Mouse (Mus musculus): Measurements from ENCODE around the gene Cutal. TPM values are rescaled to one million over a fixed set of nuclear protein-coding genes. Genes with fewer than 3 reads are reported as not detected.
"Not testable (repeated sequence)": the region's sequence is repeated elsewhere in the genome, so short reads cannot be mapped to it uniquely, and the experiment has no call there.

Gene Cutal
- 0.14 and 0.20 TPM in 2 replicates for polyA plus RNA-seq (2015; fragmentation: Nextera tagmentation; extraction: Ambion mirVana)

DNA sequence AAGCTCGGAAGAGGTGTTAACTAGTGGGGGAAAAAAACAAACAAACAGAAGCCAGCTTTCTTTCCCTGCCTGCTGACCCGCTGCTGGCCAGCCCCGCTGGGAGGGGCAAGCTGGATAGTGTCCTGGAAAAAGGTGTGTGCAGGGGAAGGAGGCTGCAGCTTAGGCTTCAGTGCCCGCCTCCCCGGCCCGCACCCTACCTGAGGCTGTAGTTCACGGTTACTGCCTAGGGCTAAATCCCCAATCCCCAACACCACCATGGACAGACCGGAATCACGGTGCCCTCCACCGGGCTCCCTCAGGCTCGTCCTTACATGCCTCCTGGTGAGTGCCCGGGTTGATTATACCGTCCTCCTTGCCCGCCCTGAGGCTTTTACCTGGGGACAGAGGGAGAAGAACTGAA, at the start of gene Cutal:
TSS of gene Cutal (plus strand) at position 126 of the 400 bp plus-strand sequence.
- peaks cover 25% of the 10 kb centered on the region for H3K4me1 ChIP-seq
- peak within 1 kb of the TSS; percentile 72 for H3K9ac ChIP-seq
- peak within 1 kb of the TSS; percentile 70 for H3K4me2 ChIP-seq
- no peak for ATAC-seq (ENCODE audit: extremely low read depth, insufficient number of reproducible peaks, low FRiP score, low TSS enrichment)
- peaks cover 51% of the 10 kb centered on the region for H3K27me3 ChIP-seq (replicated peaks)
- 5% methylated on average over 14 of the region's 14 CpGs for WGBS
- H3K9me3 ChIP-seq: no peaks in the 10 kb centered on the region
- H3K27ac ChIP-seq (replicated peaks): no peak within 1 kb of the TSS
- H3K4me3 ChIP-seq: peak within 1 kb of the TSS; percentile 42
- no peaks in the 10 kb centered on the region for H3K36me3 ChIP-seq

DNA sequence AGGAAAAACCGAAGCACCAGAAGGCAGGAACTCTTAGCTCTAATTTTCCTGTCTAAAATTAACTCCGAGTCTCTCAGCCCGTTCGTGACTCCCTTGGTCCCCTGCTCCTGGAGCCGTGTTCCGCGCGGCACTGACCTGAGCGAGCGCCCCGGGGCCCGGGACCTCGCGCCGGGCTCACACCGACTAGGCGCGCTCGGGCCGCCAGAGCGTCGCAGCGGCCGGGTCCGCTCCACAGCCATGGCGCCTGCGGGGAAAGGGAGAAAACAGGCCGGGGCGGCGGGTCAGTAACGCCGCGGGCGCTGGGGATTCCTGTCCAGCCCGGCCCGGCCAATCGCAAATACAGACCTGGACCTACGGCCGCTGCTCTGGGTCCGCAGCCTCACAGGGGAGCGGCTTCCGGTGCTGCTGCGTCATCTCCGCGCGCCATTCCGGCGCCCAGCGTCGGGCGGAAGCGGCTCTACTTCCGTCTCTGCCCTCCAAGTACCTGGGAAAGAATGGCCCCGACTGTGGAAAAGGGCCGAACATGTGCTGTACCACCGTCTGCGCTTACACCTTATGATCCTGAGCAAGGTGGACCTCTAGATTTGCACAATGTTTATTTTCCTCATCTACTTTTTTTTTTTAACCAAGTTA, 48.3 kb upstream of the Cutal start, which contains the start of gene Fbxw2:
TSS of gene Fbxw2 (minus strand) at position 485 of the 633 bp plus-strand sequence.
- ATAC-seq (ENCODE audit: extremely low read depth, insufficient number of reproducible peaks, low FRiP score, low TSS enrichment): peak; percentile 89
- peak within 1 kb of the TSS; percentile 92 for H3K4me2 ChIP-seq
- peaks cover 5% of the 10 kb centered on the region; the same call in 1 of the 2 replicates for H3K9me3 ChIP-seq
- peaks cover 21% of the 10 kb centered on the region for H3K4me1 ChIP-seq
- under 1% methylated on average over 57 of the region's 57 CpGs for WGBS
- H3K27me3 ChIP-seq (replicated peaks): peaks cover 22% of the 10 kb centered on the region
- H3K36me3 ChIP-seq: peaks cover 17% of the 10 kb centered on the region
- peak within 1 kb of the TSS; percentile 94 for H3K4me3 ChIP-seq
- peak within 1 kb of the TSS; percentile 97 for H3K9ac ChIP-seq
- H3K27ac ChIP-seq (replicated peaks): peak within 1 kb of the TSS; percentile 90

DNA sequence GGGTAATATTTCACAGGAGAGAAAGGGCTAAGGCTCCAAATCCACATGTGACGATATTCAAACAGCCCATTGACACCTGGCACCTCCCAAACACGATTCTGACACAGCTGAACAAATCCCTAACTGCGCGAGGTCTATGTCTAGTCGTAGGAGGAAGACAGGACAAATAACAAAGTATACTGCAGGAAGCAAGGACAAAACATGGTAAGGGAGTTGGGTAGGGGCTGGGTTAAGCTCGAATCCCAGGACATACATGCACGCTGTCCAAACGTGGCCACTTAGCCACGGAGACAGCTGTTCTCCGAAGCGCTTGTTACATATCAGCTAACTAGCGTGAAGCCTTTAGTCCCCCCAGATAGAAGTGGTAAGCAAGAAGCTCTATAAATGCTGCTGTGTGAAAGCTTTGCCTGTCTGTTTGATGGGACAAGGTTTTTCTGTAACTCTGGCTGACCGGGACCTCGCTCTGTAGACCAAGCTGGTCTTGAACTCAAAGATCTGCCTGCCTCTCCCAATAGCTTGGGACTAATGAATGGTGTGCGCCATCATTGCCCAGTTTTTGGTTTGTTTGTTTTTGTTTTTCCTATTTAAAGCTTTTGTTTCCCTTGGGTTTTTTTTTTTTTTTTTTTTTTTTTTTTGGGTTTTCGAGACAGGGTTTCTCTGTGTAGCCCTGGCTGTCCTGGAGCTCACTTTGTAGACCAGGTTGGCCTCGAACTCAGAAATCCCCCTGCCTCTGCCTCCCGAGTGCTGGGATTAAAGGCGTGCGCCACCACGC, 47.5 kb upstream of the Cutal start:
- WGBS: 33% methylated on average over 20 of the region's 21 CpGs
- ATAC-seq (ENCODE audit: extremely low read depth, insufficient number of reproducible peaks, low FRiP score, low TSS enrichment): no peak
- H3K27me3 ChIP-seq (replicated peaks): peaks cover 22% of the 10 kb centered on the region
- peak overlapping the region; percentile 90 for H3K27ac ChIP-seq (replicated peaks)
- H3K36me3 ChIP-seq: peaks cover 12% of the 10 kb centered on the region
- H3K4me1 ChIP-seq: peaks cover 21% of the 10 kb centered on the region
- peak overlapping the region; percentile 92 for H3K4me2 ChIP-seq
- H3K9ac ChIP-seq: peak overlapping the region; percentile 97
- H3K9me3 ChIP-seq: peaks cover 5% of the 10 kb centered on the region; the same call in 1 of the 2 replicates
- peak overlapping the region; percentile 94 for H3K4me3 ChIP-seq

DNA sequence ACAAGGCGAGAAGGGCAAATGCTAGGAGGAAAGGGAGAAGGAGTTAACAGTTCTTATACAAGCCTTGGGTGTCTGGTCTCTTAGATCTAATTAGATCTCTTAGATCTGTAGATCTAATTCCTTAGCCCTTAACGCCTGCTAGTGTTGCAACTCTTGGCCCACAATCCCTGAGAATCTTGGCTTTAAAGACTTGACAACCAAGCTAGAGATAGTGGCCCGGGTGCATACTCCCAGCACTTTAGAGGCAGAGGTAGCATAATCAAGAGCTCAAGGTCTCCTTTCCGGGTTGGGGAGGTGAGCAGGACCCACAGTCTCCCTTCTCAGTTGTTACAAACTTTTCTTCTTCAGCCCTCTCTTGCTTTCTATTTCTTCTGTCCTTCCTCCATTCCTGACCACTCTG, 46.6 kb upstream of the Cutal start:
- ATAC-seq (ENCODE audit: extremely low read depth, insufficient number of reproducible peaks, low FRiP score, low TSS enrichment): no peak
- 76% methylated on average over 4 of the region's 4 CpGs for WGBS
- H3K4me2 ChIP-seq: no peak overlapping the region

DNA sequence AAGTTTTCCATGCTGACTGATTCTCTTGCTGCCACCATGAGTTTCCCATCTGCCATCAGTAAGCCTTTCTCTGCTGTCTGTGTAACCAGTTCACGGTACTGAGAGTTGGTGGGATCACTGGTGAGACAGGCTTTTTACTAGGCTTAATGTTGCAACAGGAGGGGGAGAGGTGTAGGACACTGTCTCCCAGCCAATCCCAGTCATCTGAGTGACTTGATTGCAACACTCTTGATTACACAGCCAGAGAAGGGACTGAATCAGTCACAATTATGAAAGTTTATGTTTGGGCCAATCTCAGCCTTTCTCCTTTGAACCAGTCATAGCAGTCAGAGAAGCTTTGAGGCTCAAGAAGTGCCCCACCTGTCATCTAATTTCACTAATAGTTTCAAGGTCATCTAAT, 46.2 kb upstream of the Cutal start:
- no peak for ATAC-seq (ENCODE audit: extremely low read depth, insufficient number of reproducible peaks, low FRiP score, low TSS enrichment)
- 94% methylated on average over 1 of the region's 1 CpGs for WGBS
- Histone ChIP-seq H3K36me3 (no peaks in the 10 kb centered on the region), H3K9ac (no peak overlapping the region), H3K4me3 (no peak overlapping the region), H3K27ac (replicated peaks) (no peak overlapping the region), H3K4me2 (no peak overlapping the region), H3K4me1 (peaks cover 21% of the 10 kb centered on the region), H3K27me3 (replicated peaks) (peaks cover 22% of the 10 kb centered on the region), H3K9me3 (peaks cover 5% of the 10 kb centered on the region; the same call in 1 of the 2 replicates)

More for the DNA sequence above, 46.6 kb upstream of the Cutal start:
- no peak overlapping the region for H3K4me3 ChIP-seq
- H3K36me3 ChIP-seq: peaks cover 3% of the 10 kb centered on the region
- H3K9me3 ChIP-seq: peaks cover 5% of the 10 kb centered on the region; the same call in 1 of the 2 replicates
- H3K9ac ChIP-seq: no peak overlapping the region
- no peak overlapping the region for H3K27ac ChIP-seq (replicated peaks)
- H3K27me3 ChIP-seq (replicated peaks): peaks cover 22% of the 10 kb centered on the region
- H3K4me1 ChIP-seq: peaks cover 21% of the 10 kb centered on the region

DNA sequence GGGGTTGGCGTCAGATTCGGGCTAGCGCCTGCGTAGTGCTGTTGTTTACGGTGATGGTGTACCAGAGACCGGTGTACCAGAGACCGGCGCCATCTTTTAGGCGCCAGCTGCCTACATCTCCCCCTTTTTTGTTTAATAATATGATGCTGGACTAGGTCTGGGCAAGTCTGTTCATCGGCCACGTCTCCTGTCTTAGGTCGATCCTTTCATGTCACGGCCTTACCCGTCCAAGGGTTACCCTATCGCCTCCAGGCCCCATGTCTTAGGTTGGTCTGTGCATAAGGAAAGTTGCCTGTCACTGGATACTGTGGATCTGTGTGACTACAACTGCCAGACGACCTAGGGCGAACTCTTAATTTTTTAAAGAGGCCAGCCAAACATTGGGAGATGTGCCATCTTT, 44.1 kb upstream of the Cutal start:
- H3K36me3 ChIP-seq; H3K4me2 ChIP-seq; H3K9me3 ChIP-seq; ATAC-seq (ENCODE audit: extremely low read depth, insufficient number of reproducible peaks, low FRiP score, low TSS enrichment); H3K27ac ChIP-seq (replicated peaks); H3K4me3 ChIP-seq; H3K9ac ChIP-seq: not testable (repeated sequence)
- 88% methylated on average over 17 of the region's 17 CpGs for WGBS
- peaks cover 10% of the 10 kb centered on the region for H3K4me1 ChIP-seq
- peaks cover 32% of the 10 kb centered on the region for H3K27me3 ChIP-seq (replicated peaks)

DNA sequence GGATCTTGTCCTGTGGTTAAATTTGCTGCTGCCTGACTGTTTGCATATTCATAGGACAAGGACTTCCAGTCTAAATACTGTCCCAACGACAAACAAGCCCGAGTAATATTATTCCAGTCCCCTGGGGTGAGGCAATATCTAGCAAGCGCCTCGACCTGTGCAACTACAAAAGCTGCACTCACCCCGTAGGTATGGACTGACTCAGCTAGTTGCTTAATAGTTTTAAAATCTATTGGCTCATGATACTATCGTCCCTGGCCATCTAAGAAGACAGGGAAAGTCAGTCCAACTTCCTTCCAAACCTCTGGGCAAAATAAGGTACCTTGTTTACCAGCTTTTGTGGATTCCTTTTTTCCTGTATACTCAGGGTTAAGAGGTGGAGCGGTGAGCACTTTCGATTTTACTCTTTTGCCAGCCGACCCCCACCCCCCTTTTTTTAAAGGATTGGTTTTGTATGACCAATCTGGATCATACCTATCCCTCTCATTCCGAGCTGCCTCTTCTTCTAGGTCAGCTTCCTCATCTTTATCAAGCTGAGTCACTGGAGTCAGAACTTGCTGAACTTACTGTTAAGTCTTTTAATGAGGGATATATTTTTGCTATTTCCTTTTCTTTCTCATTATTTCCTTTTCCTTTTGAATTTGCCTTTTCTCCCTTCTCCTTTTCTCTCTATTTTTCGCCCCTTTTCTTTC, 41.3 kb upstream of the Cutal start, which contains the start of gene Gm34653:
TSS of gene Gm34653 (plus strand) at position 242 of the 692 bp plus-strand sequence.
- WGBS: 54% methylated on average over 11 of the region's 11 CpGs
- ATAC-seq (ENCODE audit: extremely low read depth, insufficient number of reproducible peaks, low FRiP score, low TSS enrichment); H3K9me3 ChIP-seq; H3K4me2 ChIP-seq; H3K4me1 ChIP-seq; H3K4me3 ChIP-seq; H3K36me3 ChIP-seq; H3K27ac ChIP-seq (replicated peaks); H3K9ac ChIP-seq: not testable (repeated sequence)
- peaks cover 28% of the 10 kb centered on the region for H3K27me3 ChIP-seq (replicated peaks)

DNA sequence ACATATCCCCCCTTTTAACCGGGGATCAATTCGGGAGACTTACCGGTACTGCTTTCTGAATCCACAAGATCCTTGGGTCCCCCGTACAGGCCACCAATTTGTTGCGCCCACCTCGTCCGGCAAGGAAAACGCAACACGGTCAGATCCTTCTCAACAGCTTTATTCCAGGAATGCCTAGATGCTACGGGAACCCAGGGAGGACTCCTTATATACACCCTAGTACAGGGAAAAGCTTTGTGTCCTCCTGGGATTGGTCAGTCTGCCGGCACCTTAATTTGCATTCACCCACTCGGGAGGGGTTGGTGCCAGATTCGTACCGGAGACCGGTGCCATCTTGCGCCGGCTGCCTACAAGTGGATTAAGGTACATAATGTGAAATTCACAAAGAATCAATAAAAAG, 40.6 kb upstream of the Cutal start:
- H3K27me3 ChIP-seq (replicated peaks): peaks cover 26% of the 10 kb centered on the region
- H3K4me3 ChIP-seq: no peak overlapping the region
- H3K36me3 ChIP-seq: no peaks in the 10 kb centered on the region
- ATAC-seq (ENCODE audit: extremely low read depth, insufficient number of reproducible peaks, low FRiP score, low TSS enrichment): no peak
- no peak overlapping the region for H3K9ac ChIP-seq
- WGBS: 83% methylated on average over 17 of the region's 17 CpGs
- no peak overlapping the region for H3K27ac ChIP-seq (replicated peaks)
- no peaks in the 10 kb centered on the region for H3K4me1 ChIP-seq
- H3K9me3 ChIP-seq: peaks cover 5% of the 10 kb centered on the region; the same call in 1 of the 2 replicates
- no peak overlapping the region for H3K4me2 ChIP-seq

DNA sequence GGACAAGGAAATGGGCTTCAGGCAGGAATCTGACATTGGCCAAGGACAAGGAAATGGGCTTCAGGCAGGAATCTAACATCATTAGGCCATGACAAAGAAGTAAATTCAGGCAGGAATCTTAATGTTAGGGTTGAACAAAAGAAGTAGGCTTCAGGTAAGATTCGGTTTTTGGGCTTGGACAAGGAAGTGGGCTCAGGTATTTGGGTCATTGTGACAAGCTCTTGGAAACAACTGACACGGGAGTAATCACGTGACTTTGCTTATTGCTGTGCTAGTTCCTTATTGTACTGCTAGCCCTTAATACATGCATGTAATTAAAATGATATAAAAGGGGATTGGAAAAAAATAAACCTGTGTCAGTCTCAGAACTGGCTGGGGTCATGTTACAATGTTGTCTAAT, 38.5 kb upstream of the Cutal start:
- Histone ChIP-seq H3K4me1 (no peaks in the 10 kb centered on the region), H3K4me3 (no peak overlapping the region), H3K36me3 (no peaks in the 10 kb centered on the region), H3K27me3 (replicated peaks) (peaks cover 21% of the 10 kb centered on the region), H3K4me2 (no peak overlapping the region), H3K9me3 (no peaks in the 10 kb centered on the region), H3K27ac (replicated peaks) (no peak overlapping the region), H3K9ac (no peak overlapping the region)
- WGBS: 68% methylated on average over 3 of the region's 3 CpGs
- ATAC-seq (ENCODE audit: extremely low read depth, insufficient number of reproducible peaks, low FRiP score, low TSS enrichment): no peak

DNA sequence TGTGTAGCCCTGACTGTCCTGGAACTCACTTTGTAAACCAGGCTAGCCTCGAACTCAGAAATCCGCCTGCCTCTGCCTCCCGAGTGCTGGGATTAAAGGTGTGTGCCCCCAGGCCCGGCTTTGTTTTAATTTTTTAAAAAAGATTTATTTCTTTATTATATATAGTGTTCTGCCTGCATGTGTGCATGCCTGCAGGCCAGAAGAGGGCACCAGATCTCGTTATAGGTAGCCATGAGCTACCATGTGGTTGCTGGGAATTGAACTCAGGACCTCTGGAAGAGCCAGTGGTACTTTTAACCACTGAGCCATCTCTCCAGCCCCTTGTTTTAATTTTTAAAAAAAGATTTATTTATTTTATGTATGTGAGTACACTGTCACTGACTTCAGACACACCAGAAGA, 34.1 kb upstream of the Cutal start:
- H3K36me3 ChIP-seq; H3K27ac ChIP-seq (replicated peaks); H3K4me1 ChIP-seq; ATAC-seq (ENCODE audit: extremely low read depth, insufficient number of reproducible peaks, low FRiP score, low TSS enrichment); H3K4me2 ChIP-seq; H3K9ac ChIP-seq; H3K9me3 ChIP-seq; H3K4me3 ChIP-seq: not testable (repeated sequence)
- 77% methylated on average over 5 of the region's 5 CpGs for WGBS
- peaks cover 11% of the 10 kb centered on the region for H3K27me3 ChIP-seq (replicated peaks)

DNA sequence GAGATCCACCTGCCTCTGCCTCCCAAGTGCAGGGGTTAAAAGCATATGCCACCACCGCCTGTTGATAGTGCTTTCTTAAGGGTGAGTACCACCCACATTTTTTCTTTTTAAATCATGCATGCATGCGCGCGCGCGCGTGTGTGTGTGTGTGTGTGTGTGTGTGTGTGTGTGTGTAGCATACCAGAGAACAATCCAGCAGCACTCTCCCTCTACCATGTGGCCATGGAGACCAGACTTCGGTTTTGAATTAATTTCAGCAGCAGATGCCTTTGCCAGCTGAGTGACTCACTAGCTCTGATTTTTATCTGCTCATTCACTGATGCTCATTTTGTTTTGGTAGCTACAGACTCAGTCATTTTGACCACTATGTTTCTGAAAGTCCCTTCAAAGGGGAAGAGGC, 32.5 kb upstream of the Cutal start:
- 88% methylated on average over 8 of the region's 8 CpGs for WGBS
- H3K36me3 ChIP-seq: no peaks in the 10 kb centered on the region
- no peak overlapping the region for H3K9ac ChIP-seq
- peaks cover 11% of the 10 kb centered on the region for H3K27me3 ChIP-seq (replicated peaks)
- H3K9me3 ChIP-seq: no peaks in the 10 kb centered on the region
- no peak overlapping the region for H3K27ac ChIP-seq (replicated peaks)
- no peak for ATAC-seq (ENCODE audit: extremely low read depth, insufficient number of reproducible peaks, low FRiP score, low TSS enrichment)
- H3K4me1 ChIP-seq: no peaks in the 10 kb centered on the region
- H3K4me2 ChIP-seq: no peak overlapping the region
- no peak overlapping the region for H3K4me3 ChIP-seq
